Mouse (Mus musculus) left cerebral cortex, adult 9 months (tissue): ENCODE data around the gene Cdc34b.
A peak's percentile ranks its signal among the peaks of the same experiment; 100 is the strongest.
"Not testable (repeated sequence)": the region's sequence is repeated elsewhere in the genome, so short reads cannot be mapped to it uniquely, and the experiment has no call there.

Source experiments
- DNase-seq, 2 experiments: peaks; one replicate each; pipeline ENCODE4 v3.0.0; 2022; ENCODE audit warnings: low spot score in 2 of 2

The Cdc34b gene

DNA sequence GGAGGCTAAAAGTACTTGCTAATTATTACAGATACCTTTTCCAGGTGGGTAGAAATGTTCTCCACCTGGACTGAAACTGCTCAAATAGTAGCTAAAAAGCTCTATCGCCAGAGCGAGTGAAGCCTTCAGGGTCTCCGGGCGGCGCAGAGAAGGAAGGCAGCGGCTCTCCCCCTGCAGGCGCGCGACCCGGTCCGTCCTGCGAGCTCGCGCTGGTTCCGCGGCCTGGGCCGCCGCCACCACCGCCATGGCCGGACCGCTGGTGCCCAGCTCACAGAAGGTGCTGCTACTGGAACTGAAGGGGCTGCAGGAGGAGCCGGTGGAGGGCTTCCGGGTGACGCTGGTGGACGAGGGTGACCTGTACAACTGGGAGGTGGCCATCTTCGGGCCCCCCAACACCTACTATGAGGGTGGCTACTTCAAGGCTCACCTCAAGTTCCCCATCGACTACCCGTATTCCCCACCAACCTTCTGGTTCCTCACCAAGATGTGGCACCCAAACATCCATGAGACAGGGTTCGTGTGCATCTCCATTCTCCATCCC lies at the start of gene Cdc34b:
Cdc34b (plus strand) TSS at position 51 of the 541 bp plus-strand sequence.
- no peak for DNase-seq

DNA sequence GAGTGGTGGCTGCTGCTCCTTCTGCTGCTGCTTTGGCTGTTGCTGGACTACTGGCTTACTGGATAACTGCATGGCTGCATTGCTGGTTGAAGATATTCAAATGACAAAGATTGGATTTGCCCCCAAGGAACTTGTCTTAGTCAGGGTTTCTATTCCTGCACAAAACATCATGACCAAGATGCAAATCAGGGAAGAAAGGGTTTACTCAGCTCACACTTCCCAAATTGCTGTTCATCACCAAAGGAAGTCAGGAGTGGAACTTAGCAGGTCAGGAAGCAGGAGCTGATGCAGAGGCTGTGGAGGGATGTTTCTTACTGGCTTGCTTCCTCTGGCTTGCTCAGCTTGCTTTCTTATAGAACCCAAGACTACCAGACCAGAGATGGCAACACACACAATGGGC lies 49.1 kb upstream of the Cdc34b start:
- not testable (repeated sequence) for DNase-seq

DNA sequence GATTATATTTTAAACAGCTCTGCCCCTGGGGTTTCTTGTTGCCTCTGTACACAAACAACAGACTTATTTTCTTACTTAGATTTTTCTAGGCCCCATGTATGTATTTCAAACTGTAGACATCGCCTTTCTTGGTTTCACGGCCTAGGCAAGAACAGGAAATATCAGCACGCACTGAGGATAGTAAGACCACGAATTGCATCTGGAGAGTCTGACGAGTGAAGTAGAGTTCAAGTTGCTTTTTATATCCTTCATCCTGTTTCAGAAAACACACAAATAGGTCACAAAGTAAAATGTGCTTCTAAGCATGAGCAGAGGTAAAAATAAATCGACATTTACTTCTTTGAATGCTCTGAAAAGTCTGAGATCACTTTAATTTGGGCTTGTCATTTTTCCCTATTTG lies 46.1 kb upstream of the Cdc34b start:
- DNase-seq = no peak

DNA sequence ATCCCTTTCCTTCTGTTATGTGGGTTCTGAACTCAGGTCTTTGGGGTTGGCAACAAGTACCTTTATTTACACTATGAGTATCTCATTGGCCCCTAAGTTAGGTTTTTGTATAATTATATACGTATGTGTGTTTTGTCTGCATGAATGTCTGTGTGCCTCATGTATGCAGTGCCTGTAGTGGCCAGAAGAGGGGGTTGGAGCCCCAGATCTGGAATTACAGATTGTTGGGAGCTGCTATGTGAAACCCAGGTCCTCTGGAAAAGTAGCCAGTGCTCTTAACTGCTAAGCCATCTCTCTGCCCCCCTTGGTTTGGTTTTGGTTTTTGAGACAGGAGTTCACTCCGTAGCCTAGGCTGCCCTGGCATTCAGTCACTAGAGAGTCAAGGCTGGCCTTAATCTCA lies 44.4 kb upstream of the Cdc34b start:
- no peak for DNase-seq

DNA sequence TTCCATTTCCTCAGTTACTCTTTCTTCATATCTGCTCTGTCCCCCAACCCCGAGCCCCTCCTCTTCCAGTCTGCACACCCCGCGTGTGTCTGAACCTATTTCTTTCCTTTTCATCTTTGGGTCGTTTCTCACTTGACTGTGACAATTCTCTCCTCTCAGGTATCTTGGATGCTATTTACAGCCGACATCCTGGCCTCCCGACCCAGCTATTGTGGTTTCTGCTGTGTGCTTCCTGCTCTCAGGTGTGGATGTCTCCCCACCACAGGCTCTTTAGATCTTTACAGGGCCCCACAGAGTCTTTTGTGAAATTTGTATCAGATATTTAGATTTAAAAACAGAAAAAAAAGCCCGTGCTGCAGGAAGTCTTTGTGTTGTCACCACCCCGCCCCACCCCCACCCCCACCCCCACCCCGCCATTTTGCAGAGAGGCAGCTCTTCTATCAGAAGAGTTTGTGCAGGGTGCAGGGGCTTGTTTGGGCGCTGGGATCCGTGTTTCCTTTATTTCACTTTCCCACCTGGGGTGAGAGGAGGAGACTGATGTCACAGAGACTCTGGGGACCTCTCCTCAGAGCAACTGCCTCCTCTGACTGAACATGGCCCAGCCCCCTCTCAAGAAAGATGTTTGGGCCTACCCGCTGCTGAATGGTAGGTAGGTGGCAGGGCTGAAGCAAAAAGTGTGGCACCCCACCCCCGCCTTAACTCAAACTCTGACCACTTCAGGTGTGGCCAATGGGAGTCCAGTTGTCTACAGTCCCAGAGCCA lies 43.7 kb upstream of the Cdc34b start:
- DNase-seq = no peak

DNA sequence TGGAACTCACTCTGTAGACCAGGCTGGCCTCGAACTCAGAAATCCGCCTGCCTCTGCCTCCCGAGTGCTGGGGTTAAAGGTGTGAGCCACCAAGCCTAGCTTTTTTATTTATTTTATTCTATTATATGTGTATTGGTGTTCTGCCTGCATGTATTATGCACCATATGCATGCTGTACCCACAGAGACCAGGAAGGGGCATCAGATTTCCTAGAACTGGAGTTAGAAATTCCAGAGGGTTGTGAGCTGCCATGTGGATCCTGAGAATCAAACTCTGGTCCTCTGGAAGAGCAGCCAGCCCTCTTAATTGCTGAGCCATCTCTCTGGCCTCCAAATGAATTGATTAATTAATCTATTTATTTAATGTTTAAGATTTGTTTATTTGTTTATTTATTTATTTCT lies 42.2 kb upstream of the Cdc34b start:
- DNase-seq = no peak

DNA sequence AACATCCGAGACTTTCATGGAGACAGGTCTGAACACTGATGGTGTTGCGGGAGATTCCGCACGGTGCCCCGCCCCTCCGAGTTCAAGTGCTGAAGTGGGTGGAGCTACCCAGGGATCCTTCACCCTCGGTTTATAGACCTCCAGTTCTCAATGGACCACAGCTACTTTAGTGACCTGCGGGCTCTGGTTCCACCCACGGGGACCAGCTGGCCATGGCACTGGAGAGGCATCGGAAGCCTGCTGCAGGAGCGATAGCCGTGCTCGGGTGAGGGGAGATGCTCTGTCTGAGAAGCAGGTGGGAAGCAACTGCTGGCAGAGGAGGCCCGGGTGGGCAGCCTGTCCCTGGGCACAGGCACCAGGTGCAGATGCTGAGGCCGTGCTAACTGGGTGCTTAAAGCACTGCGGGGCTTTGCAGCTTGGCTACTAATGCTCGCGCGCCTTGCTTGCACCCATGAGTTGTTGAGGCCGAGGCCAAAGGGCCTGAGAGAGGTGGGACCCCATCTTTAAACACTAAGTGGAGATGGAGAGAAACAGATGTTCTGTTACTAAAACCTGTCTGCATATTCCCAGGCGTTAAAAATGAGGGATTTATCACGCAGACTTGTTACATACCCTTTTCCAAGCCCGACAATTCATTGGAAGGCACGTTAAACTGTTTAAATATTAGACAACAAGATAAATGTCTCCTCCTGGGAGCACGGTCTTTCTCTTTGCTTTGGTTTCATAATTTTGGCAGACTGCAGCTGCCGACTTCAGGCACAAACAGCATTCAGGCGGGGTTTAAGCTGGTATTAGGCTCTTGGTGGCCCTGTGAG lies 40.0 kb upstream of the Cdc34b start:
- no peak for DNase-seq

DNA sequence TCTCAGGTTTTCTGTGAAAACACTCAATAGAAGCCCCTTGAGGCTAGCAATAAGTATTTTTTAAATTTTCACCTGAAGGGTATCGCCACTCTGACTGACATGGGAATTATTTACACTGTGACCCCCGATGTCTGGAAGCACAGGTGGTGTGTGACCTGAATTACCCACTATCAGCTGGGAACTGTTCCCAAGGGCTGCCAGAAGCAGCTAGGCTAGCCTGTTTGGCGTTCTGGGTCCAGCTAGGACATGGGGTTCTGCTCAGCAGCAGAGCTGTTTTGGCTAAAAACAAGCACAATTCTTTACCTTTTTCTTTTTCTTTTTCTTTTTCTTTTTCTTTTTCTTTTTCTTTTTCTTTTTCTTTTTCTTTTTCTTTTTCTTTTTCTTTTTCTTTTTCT lies 39.4 kb upstream of the Cdc34b start:
- DNase-seq = no peak

DNA sequence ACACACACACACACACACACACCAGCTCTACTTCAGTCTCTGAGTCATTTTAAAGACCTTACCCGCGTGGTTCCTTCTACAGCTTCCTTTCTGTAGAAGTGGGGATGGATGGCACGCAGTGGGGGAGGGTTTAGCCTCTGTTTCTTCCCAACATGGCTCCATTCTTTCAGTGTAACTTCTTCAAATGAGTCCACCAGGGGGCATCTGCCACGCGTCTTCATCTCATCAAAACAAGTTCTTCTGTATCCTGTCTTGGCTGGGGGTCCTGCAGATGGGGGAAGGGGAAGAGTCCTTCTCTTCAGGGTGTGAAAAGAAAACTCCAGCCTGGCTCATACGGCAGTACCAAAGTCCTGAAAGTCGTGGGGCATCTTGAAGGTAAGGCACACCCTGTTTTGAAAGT lies 37.6 kb upstream of the Cdc34b start:
- DNase-seq = no peak

DNA sequence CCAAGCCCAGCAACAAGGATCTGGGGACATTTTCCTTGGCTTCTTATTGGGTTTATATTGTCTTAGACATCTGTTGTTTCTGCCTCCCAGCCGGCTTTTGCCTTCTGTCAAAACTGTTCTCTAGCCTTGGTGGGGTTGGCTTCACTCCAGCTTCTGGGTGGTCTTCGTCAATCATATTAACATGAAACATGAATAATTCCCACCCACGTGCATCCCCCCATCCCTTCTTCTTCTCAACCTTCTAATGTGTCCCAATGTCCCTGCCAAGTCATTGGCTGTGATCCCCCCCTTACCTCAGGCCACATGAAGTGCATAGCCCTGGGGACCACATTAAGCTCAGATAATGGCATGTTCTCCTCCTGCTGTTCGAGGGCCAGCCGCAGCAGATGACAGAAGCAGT lies 37.1 kb upstream of the Cdc34b start, which contains the start of gene Gm11541:
Gm11541 (minus strand) TSS at position 28 of the 400 bp plus-strand sequence.
- no peak for DNase-seq

DNA sequence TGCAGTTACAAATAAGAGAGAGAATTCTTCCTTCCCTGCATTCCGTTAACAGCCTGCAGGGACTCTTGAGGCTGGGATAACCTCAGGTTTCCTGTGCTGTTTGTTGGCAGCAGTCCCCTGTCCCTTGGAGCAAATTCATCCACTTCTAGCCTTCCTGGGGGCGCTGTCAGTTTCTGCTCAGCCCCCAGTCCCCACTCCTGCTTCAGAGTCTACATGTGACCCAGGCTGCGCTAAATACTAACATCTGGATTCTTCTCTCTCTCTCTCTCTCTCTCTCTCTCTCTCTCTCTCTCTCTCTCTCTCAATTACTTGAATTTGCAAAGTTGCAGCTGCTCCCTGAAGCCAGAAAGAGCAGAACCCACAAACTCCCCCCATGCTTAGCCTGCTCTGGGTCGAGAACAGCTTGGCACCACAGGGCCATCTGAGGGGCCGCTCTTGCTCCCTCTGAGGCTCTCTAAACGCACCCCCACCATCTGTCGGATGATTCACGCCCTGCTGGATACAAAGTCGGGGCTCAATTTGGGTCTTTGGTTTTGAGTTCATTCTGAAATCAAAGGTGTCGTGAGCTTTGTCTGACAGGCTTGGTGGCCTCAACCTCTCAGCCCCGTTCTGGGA lies 28.2 kb upstream of the Cdc34b start:
- DNase-seq = no peak

DNA sequence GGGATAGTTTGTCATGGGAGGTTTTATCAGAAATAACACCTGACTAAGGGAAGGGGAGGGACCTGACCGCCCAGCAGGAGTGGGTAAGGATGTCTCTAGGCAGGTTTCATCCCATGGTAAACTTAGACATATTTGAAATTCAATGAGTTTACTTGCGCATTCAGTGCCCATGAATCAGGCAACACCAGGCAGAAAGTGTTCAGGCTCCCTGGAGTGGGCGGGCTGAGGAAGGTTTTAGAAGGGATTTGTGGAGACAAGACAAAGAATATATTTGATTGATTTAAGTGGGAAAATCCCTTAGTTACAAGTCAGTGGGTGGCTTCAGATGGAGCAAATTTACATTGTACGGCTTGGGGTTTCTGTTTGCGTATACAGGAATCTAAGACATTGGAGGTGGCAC lies 26.0 kb upstream of the Cdc34b start:
- DNase-seq = peak in 1 of 2 experiments; percentile 28

DNA sequence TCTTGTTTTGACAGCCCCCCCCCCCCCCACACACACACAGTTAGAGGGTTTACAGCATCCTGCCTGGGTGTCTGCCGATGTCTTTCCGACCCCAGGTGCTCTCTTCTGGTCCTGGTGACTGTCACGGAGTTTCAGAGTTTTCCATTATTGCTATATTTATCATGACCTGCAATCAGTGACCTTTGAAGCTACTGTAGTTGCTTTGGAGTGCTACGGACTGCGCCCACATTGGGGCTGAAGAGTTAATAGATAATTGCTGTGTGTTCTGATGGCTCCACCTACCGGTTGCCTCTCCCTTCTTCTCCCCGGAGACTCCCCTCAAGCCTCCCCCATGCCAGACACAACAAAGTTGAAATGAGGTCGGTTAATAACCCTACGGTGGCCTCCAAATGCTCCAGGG lies 24.8 kb upstream of the Cdc34b start:
- no peak for DNase-seq

DNA sequence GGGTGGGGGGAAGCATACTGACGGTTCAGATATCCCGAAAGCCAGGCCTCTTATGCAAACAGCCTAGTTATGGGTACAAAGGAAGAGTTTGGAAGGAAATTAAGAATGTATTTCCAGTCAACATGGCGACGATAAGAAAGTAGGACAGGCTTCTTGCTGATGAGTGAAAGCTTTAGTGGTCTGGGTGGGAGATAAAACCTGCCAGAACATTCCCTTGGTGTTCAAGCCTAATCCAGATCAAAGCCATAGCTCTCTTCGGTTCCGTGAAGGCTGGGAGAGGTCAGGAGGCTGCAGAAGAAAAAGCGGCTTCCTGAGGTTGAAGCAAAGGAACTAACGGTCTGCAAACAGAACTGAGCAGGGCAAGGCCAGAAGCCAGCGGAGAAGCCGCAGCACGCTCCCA lies 24.3 kb upstream of the Cdc34b start:
- no peak for DNase-seq

DNA sequence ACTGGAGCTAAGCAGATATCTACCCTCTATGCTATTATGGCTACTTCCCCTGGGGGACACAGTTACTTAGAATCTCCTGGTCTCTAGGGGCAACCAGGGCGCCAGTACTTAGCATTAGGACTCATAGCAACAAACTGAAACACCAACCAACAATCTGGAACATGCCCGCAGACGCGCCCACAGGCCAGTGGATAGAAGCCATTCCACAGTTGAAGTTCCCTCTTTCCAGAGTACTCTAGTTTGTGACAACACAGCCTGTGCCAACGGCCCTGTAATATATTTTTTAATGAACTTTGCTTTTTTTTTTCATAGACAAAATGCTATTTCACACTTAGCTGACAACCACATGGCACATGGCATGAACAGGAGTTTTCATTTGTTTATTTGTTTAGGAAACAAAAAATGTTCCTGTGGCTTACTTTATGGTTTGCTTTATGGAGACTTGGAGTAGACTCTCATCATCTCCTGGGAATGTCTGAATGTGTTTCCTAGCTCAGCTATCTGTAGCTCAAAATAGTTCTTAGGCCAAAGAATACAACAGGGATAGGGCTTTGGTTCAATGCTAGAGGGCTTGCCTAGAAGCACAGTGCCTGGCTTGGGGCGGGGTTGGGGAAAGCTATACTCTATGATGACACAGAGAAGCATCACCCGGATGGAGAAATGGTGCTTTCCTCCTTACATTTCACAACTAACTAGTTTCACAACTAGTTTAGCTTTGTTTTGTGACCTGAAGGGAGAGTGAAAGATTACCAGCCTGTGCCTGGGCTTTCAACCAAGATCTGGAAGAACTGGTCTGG lies 23.3 kb upstream of the Cdc34b start:
- DNase-seq = no peak

DNA sequence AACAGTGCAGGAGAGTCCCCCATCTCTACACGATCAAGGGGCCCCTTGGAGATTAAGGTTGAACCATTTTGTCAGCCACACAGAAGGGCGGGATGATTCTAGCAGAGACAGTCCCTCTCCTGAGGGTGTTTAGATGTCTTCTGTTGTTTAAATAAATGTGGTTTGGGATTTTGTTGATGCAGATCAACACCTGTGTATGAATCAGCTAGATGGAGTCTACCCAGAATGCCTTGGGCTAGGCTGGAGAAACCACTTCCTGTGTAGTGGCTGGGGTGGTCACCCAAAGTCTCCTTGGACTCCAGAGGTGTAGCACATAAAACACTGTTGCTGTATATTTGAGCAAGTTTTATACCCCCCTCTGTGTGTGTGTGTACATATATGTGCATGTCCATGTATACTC lies 22.4 kb upstream of the Cdc34b start:
- DNase-seq = no peak

DNA sequence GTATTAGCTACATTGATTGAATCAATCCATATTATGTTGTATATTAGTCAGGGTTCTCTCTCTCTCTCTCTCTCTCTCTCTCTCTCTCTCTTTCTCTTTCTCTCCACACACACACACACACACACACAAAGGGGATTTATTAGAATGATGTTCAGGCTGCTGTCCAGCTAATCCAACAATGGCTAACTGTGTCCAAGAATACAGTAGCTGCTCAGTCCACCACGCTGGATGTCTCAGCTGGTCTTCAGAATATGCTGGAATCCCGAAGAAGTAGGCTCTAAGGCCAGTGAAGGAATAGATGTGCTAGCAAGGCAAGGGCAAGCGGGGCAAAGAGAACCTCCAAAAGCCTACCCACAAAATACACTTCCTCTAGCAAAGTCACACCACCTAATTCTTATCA lies 14.3 kb upstream of the Cdc34b start:
- no peak for DNase-seq

DNA sequence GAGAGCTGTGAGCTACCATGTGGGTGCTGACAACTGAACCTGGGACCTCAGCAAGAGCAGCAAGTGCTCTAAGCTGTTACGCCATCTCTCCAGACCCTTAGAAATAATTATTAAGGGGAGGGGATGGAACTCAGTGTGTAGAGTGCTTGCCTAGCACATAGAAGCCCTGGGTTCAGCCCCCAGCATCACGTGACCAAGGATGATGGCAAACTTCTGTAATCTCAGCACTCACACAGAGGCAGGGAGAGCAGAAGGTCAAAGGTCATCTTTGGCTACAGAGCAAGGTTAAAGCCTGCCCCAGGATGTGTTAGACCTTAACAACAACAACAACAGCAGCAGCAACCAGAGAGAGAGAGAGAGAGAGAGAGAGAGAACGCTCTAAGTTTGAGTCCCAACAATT lies 13.0 kb upstream of the Cdc34b start:
- no peak for DNase-seq

DNA sequence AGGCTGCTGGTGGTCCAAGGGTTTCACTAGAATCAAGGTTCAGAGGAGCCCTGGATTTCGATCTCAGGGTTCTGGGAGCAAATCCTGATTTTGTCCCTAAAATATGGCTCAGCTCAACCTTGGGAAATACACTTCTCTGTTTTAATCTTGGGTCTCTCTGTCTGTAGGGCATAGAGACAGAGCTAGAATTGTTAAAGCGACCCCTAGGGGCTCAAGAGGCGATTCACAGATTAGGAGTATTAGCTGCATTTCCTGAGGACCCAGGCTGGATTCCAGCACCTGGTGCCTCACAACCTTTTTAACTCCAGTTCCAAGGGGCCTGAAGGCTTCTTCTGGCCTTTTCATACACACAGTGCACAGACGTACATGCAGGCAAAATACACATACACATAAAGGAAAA lies 12.0 kb upstream of the Cdc34b start:
- DNase-seq = no peak

DNA sequence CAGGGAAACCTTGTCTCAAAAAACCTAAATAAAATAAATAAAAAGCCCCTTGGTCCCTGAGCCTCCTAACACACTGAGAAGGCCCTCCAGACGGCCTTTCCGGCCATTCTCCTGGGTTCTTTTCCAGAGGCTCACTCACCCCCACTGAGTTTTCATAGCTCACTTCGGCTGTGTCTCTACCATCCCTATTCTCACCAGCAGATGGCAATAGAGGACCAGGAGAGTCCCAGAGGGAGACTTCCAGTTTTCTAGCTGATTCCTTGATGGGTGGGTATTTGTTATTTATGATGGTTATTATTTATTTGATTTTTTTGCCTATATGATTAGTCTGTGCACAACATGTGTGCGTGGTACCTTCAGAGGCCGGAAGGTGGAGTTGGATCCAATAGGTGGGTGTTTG lies 11.3 kb upstream of the Cdc34b start:
- DNase-seq = peak in 1 of 2 experiments; percentile 74

DNA sequence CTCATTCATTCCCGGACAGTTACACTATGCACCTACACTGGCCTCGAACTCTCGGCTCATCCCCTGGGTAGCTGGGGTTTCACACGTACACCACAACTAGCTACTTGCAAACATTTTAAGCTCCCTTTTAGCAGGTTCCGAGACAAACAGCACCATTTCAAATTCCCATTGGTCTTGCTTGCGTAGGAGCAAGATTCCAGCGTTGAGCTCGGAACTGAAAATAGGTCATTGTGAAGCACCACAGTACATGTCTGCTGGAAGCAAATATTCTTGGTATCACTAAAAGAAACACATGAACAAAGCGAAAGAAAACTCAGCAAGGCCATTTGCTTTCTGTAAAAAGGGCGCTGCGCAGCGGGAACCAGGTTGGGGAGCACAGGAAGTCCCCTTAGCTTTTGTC lies 10.4 kb upstream of the Cdc34b start:
- DNase-seq = no peak

DNA sequence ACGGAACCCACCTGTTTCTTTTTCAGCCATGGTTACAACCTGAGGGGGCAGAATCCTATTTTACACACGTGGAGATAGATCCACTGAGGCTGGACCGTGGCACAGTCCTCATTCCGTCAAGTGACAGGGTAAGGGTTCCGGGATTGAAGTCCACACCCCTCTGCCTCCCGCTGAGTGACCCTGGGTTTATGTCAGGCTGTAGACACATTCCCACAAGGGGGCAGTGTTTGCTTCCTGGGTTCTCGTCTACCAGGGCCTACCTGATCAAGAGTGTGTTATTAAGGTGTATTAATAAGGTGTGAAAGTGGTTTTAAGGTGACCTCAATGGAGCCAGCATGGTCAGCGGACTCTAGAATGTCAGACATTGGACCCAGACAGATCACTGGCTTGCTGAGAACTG lies 8.8 kb upstream of the Cdc34b start:
- DNase-seq = peak in 1 of 2 experiments; percentile 8
